Mouse (Mus musculus) adrenal gland, adult 18-20 months (tissue): Measurements from ENCODE around the gene Gtf2h3. TPM values are rescaled to one million over a fixed set of nuclear protein-coding genes. Genes with fewer than 3 reads are reported as not detected.
"Not testable (repeated sequence)": the region's sequence is repeated elsewhere in the genome, so short reads cannot be mapped to it uniquely, and the experiment has no call there.

Experiments used
- DNase-seq, 2 experiments: peaks; one replicate each; pipeline ENCODE4 v3.0.0; 2021 to 2022; ENCODE audit warnings: low spot score in 2 of 2
- total RNA-seq, 2 experiments: library from RNA; stranded (reverse); gene quantifications; 1 replicate in 1 of 2; 2 replicates in 1 of 2; pipeline ENCODE4 v1.2.3; 2021

The Gtf2h3 gene
- total RNA-seq, 2 experiments from 2014 or later = 32.2 to 36.2 TPM

GRCm38 (mm10) chr5:124555145-124555544 lies 23.8 kb upstream of the Gtf2h3 start:
- no peak for DNase-seq

- no peak for DNase-seq
These were observed 7.9 kb upstream of the Gtf2h3 start for GRCm38 (mm10) chr5:124571068-124571467.

- no peak for DNase-seq
These were observed 3.5 kb upstream of the Gtf2h3 start for GRCm38 (mm10) chr5:124575467-124575866.

GRCm38 (mm10) chr5:124582515-124582914 lies 3.6 kb downstream of the Gtf2h3 start:
- no peak for DNase-seq

- DNase-seq = no peak
These were observed 13.8 kb downstream of the Gtf2h3 start for GRCm38 (mm10) chr5:124592768-124593167.

GRCm38 (mm10) chr5:124598224-124599174 lies 19.6 kb downstream of the Gtf2h3 start:
- peak; percentile 72 to 81 for DNase-seq

- DNase-seq = not testable (repeated sequence)
These were observed 20.8 kb downstream of the Gtf2h3 start for GRCm38 (mm10) chr5:124599726-124600125.

- peak; percentile 67 to 68 for DNase-seq
These were observed 23.4 kb downstream of the Gtf2h3 start for GRCm38 (mm10) chr5:124602349-124602748.

- no peak for DNase-seq
These were observed 25.4 kb downstream of the Gtf2h3 start for GRCm38 (mm10) chr5:124604296-124604695.

- no peak for DNase-seq
These were observed 26.2 kb downstream of the Gtf2h3 start for GRCm38 (mm10) chr5:124605041-124605622.

- no peak for DNase-seq
These were observed 32.0 kb downstream of the Gtf2h3 start for GRCm38 (mm10) chr5:124610965-124611364.

GRCm38 (mm10) chr5:124614709-124615108 lies 35.8 kb downstream of the Gtf2h3 start:
- DNase-seq = no peak

GRCm38 (mm10) chr5:124618711-124619110 lies 39.8 kb downstream of the Gtf2h3 start:
- no peak for DNase-seq

GRCm38 (mm10) chr5:124621362-124621761 lies 42.4 kb downstream of the Gtf2h3 start:
- no peak for DNase-seq

GRCm38 (mm10) chr5:124622890-124623289 lies 44.0 kb downstream of the Gtf2h3 start:
- DNase-seq = peak; percentile 35 to 36

GRCm38 (mm10) chr5:124624291-124624690 lies 45.4 kb downstream of the Gtf2h3 start:
- DNase-seq = no peak

- DNase-seq = peak; percentile 95
These were observed 49.8 kb downstream of the Gtf2h3 start, which contains the start of gene Atp6v0a2 for GRCm38 (mm10) chr5:124628448-124629363. Gene Atp6v0a2 (plus strand): TSS chr5:124628576.

- DNase-seq = no peak
These were observed 50.7 kb downstream of the Gtf2h3 start for GRCm38 (mm10) chr5:124629641-124630040.

- no peak for DNase-seq
These were observed 52.7 kb downstream of the Gtf2h3 start for GRCm38 (mm10) chr5:124631685-124632084.

GRCm38 (mm10) chr5:124632461-124632860 lies 53.5 kb downstream of the Gtf2h3 start:
- DNase-seq = no peak

- DNase-seq = no peak
These were observed 54.5 kb downstream of the Gtf2h3 start for GRCm38 (mm10) chr5:124633425-124633824.
